Mouse (Mus musculus) layer of hippocampus, adult 8-10 months (tissue): Measurements from ENCODE around the gene Tmtc1. TPM values are rescaled to one million over a fixed set of nuclear protein-coding genes. Genes with fewer than 3 reads are reported as not detected.

Source experiments
- DNase-seq, 2 experiments: peaks; one replicate each; pipeline ENCODE4 v3.0.0; 2022; ENCODE audit warnings: low spot score in 2 of 2
- total RNA-seq, 4 experiments: library from RNA; stranded (reverse); gene quantifications; 2 replicates each; pipeline ENCODE4 v1.2.4; 2022

The Tmtc1 gene
- total RNA-seq, 4 experiments from 2014 or later, result 33.5 to 41.2 (median 37.6) TPM

DNA sequence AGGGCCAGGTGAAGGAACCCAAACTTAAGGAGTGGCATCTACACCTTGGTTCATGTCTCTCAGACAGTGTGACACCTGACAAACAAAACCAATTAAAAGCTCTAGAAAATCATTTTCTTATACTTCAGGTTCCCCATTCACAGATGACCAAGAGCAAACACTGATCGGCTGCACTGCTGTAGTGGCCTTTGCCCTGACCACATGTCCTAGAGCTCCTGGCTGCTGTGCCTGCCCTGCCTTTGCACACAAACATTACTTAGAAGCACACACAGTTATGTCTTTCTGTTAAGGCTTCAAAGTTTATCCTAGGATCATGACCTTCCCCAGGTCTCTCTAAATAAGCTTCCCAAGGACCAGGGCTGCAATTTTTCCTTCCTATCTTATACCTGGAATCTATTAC lies 199.4 kb downstream of the Tmtc1 start:
- DNase-seq, result no peak

DNA sequence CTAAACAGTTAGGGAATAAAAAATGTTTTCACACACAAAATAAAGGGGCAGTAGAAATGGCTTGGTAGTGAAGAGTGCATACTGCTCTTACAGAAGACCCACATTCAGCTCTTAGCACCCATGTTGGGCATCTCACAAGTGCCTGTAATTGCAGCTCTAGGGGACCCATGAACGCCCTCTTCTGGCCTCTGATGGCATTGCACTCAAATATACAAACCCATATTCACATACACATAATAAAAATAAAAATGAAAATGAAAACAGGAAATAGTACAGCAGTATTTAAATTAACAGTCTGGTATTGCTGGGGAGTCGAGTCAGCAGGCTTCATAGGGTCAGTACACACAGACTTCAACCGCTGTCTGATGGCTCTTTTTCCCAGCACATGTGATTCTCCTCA lies 201.9 kb downstream of the Tmtc1 start:
- no peak for DNase-seq

DNA sequence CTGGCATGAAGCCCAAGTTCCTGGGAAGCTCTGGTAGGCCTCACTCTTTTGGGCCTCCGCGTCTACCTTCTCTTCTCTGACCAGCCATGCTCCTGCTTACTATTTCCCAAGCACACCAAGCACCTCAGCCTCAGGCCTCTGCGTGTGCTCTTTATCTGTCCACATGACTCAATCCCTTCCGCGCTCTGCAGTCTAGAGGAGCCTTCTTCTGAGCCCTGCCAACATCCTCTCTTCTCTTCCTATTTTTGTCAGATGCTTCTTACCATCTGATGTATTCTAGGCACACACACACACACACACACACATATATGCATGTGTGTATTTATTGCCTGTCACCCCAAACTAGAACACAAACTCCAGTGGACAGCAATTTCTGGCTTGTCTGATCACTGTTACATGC lies 202.5 kb downstream of the Tmtc1 start:
- DNase-seq, result no peak

DNA sequence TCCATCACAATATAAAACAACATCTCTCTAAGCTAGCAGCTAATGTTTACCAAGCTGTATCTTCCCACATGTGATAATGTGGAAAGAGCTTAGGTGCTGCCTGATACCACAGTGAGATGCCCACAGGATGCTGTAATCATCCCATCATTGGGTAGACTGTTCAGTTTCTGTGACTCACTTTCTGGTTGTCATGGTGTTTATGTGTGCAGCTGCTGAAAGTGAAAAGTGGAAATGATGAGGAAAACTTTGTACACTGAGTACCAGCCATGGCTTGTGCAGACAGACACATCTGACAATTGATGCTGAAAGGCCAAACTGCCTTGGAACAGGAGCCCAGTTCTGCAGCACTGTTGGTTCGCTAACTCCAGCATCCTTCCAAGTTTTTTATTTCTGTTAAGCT lies 204.9 kb downstream of the Tmtc1 start:
- DNase-seq, result no peak

DNA sequence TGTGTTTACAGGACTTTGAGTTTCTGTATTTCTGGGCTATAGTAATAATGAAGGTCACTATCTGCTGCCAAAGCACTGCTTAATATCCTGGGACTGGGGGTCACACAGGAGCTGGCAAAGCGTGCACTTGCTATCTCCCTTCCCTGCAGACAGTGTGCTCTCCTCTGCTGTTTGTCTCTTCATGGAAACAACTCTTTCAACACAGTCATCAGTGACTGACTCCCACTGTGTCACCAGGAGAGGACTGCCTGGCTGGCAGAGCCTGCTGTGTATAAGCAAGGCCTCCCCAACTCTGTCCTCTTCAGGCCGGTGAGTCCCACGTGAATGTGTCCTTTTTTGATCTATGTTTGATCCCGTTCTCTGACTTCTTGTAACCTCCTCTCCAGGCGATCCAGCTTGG lies 206.7 kb downstream of the Tmtc1 start:
- no peak for DNase-seq

DNA sequence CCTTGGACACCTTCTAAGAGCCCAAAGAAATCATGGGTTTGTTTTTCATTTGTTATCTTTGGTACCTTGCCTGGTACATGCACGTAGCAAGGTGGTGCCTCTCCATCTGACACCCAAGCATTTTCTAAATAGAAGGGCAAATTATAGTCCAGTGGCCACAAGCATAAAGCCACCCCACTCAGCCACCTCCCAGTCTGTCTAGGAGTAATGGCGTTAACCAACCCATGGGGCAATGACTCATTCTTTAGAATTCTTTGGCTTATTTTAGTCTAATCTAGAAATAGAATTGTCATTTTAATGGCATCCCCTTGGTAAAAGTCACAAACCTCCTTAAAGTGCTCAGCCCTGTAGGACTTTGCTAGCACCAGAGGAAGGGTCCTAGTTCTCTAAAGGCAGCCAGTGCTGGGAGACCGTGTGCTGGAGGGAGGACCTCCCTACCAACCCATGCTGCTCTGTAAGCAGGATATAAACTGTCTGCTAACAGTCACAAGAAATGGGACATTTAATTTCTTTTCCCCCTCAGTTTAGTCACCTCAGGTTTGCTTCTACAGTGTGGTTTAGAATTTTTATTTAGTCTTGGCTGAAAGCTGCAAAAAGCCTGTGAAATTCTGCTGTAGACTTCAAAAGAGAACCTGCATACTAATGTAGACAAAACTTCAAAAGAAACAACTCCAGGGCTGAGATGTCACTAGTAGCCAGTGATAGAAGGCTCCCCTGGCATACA lies 209.9 kb downstream of the Tmtc1 start:
- DNase-seq, result no peak

DNA sequence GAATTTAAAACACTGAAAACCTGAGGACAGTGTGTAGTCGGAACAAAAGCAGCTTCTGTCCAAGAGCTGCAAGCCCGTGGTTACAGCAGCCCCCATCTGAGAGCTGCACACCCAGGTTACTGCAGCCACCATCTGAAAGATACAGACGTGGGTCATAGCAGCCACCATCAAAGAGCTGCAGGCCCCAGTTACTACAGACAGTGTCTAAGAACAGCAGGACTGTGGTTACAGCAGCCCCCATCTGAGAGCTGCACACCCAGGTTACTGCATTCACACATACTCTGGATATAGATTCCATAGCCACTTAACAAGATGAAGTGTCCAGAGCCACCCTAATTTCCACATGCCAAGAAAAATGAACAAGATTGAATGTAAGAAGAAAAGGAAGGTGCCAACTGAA lies 216.6 kb downstream of the Tmtc1 start:
- no peak for DNase-seq

DNA sequence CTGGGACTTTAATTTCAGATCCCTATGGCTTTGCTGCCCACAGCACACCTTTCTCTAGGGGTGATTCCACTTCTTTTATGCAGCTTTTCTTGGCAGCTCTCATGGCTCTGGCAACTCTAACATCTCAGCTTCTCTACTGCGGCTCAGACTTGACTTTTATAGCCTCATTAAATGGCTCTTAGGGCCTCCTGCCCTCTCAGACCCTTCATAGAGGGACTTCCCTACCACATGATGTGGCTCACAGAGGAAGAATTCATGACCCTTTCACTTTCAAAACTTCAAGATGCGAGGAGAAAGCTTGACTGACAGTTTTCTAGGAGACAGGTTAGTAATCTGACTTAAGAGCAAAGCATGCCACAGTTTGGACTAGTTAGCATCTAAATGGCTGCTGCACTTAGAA lies 221.5 kb downstream of the Tmtc1 start:
- DNase-seq, result no peak

DNA sequence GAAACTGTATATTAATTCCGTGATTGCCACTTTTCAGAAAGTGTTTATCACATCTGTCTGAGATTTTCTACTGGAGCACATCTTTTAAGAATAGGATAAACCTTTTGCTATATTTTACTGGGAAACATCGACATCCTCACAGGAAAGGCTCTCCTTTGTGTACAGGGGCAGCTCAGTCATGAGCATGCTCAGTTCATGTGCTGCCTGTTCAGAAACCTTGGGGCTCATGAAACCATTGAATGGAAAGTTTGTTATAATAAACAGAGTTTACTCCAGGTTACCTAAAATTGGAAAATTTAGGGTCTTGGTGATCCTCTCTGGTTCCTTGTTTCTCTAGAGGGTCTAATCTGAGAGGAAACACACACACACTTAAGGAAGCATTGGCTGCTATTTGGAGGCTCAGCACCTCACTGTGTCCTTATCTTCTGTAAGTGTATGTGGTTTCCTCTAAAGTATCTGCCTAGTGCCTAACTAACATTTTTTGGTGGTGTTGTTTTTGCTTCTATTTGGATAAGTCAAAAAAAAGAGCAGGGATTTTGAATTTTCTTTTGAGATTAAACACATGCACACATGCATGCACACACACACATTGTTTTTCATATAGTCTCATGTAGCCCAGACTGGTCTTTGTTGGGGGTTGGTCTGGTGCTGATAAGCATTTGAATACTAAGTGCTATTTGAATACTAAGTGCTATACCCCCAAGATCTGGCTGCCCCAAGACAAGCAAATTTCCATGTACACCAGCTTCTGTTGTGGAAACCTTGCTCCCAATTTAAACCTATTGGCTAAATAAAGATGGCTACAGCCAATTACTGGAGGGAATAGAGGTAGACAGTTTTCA lies 225.7 kb downstream of the Tmtc1 start:
- DNase-seq, result no peak

DNA sequence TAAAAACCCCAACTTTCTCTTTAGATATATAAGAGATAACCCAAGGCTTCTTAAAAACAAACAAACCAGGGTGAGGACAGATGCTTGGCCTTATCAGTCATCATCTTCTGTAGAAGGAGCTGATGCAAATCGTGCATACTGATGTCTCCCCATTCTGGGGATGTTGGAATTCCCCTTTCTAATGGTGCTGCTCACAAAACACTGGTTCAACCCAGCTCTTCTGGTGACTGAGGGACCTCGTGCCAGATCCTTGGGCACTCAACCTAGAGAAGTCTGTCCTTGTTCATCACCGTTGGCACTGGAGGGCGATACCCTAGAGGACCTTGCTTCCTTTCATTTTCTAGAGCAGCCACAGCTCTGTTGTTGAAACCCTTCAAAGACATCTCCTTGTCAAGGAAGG lies 227.4 kb downstream of the Tmtc1 start:
- no peak for DNase-seq

DNA sequence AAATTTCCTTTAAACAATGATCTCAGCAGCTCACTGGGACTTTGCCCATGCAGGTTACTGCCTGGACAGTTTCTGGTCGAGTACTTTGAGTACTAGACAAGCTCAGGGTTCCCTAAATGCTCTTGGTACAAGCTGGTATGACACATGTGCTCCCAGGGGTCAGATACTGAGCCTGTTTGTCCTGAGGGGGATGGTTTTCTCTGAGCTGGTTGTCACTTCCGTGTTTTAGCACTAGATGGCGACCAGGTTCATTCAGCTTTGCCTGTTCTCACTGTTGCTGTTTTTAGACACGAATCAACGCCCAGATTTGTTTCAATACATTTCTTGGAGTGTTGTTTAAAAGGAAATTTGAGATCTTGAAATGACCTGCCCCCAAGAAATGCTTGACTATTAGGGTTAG lies 229.4 kb downstream of the Tmtc1 start:
- peak; percentile 30 to 52 for DNase-seq

DNA sequence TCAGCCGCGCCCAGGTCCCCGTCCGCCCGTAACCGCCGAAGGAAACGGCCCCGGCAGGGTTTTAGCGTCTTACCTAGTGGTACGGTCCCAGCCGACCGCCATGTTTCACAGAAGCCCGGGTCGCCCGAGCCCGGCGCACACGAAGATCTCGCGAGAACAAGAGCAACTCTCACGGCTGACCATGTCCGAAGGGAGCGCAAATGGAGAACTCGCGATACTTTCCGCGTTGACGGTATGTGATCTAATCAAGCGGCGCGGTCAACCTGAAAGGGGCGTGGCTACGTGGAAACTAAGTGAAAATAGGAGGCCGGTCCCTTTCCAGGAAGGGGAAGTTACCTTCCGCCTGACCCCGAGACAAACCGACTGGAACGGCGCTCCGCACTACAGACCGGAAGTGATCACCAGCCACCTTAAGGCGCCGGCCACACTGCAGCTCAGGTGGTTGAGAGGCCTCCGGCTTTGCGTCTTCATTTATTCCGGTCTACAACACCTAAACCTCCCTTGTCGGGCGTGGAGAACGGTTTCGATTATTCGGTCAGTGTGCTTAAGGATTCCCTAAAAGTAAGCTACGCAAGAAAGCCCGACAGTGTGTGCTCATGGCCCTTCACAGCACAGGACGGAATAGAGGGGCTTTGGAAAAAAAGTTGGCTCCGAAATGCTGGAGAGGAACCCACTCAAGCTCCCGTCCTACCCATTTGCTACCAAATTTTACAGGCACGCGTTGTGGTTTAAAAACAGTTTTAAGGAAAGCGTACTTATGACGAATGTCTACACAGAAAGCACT lies 232.1 kb downstream of the Tmtc1 start, which contains the start of gene Ergic2:
Gene Ergic2, minus strand, starts transcription at position 478 of the 784 bp plus-strand sequence.
- DNase-seq, result peak; percentile 99

DNA sequence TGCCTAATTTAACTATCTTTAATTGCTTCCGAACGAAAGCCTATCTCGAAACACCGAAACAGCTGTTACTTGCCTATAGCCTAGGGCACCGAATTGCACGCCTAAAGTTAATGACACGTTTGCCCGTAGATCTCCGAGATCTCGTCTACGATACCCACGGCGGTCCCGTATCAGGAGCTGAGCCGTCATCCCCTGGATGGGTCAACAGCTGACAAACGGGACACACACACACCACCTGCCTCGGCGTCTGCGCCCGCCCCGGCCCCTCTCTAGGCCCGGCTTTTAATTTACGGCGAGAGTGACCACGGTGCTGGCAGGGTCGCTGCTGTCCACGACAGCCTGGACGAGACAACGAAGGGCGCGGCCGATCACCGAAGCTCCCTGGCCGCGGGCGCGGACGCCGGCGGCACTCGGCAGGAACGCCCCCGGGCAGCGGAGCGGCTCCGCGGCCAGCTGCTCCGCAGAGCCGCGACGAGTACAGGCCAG lies 232.8 kb downstream of the Tmtc1 start:
- no peak for DNase-seq

DNA sequence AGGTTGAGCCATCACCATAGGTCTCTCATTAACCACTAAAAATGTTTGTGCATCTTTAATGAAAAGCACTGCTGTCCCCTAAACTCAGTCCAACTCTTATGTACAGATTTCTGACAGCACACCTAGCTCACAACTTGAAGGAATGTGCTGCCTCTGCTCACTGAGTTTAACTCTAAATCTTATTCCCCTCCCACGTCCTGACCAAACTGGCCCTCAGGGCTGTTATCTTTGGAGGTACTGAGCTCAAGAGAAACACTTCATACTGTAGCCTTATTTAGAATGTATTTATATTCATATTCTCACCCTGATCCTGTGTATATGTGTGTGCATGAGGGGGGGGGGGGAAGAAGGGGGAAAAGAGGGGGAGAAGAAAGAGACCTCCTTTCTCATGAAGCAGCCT lies 236.7 kb downstream of the Tmtc1 start:
- no peak for DNase-seq

DNA sequence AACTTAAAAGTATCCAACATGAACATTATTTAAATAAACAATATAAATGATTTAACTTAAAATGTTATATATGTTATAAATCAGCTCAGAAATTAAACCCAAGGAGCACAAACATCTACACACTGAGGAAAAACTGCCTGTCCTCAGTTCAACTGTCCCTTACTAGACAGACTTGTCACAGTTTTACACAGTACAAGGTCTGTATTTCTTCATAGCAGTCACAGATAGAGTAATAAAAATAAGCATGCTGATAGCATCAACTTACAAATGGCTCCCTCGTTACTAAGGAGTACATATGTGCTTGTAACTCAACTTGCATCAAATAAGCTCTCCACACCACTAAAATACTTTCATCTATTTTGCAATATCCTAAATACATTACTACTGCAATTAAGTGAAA lies 239.1 kb downstream of the Tmtc1 start:
- DNase-seq, result no peak

DNA sequence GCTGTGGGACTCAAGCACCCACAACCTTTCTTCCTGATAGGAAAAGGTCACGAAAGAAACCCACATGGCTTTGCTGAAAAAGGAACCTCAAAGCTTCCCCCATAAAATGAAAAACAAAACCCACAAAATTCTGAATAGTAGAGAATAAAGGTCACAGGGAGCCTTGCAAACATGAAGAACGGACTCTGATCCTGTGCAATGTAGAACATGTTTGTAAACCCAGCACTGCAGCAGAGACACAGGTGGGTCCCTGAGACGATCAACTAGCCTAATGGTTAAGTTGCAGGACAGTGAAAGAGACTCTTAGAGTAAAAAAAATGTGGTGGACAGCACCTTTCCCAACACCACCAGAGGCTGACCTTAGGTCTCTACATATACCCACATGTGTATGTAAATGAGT lies 244.5 kb downstream of the Tmtc1 start:
- no peak for DNase-seq

DNA sequence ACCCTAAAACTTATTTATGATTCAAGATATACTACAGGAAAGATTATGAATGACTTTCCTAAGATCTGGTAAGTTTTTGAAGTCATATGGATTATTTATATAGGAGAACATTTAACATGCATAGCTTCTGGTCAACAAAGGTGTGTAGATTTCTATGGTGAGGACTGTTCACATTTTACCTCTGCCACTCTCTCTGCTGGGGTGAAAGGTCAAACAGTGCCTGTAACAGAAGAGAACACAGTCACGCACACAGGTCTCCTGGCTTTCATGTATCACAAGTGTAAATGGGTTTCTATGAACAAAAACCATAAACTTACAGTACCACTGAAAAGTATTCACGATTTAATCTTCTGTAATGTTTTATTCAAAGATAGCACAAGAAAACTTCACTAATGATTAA lies 245.0 kb downstream of the Tmtc1 start:
- no peak for DNase-seq

DNA sequence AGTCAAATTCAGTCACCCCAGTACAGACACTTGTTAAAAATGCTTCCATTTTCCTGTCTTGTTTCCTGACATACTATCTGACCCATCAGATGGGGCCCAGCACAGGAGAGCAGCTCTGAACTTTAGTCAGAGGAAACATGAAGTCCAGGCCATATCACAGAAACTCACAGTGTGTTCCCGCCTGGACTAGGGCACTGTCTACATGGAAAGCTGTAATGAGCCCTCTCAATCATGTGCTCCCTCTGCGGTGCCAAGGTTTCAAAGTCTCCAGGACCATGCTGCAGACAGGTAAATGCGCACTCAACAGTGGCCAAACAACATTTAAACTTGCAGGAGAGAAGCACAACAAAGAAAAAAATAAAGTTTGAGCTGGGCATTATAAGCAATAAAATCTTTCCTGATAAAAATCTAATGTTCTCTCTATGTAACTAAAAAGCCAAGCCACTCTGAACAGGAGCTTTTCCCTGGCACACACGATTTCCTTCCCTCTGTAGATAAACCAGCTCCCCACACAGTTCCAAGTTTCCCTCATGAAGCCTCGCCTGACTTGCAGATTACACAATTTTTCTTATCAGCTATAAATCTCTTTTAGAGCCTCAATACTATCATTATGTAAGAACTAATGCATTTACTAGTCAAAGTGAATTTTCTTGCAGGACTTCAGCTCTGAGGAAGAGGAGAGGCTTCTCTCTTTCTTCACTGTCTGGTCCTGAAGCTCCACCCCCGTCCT lies 250.1 kb downstream of the Tmtc1 start:
- DNase-seq, result no peak

DNA sequence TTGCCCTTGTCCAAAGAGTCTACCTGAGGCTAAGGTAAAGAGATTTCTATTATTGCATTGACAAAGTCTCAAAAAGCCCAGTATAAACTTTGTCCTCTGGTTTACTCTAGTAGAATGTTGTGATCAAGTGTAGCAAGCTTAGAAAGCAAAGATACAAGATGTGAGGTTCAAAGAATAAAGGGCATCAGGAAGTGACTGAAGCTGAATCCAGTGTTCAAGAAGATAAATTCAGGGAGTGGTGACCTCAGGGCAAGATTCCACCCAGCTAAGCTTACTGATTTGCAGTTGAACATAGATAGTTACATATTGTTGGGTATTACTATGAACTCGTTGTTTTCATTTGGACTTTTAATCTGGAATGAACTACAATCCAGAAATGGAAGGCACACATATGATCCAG lies 258.5 kb downstream of the Tmtc1 start:
- DNase-seq, result no peak
